Mouse (Mus musculus) intestine, embryonic 14.5 days (tissue): ENCODE results near the gene Olfr281. TPM values are rescaled to one million over a fixed set of nuclear protein-coding genes. Genes with fewer than 3 reads are reported as not detected.
"Not testable (repeated sequence)": the region's sequence is repeated elsewhere in the genome, so short reads cannot be mapped to it uniquely, and the experiment has no call there.

Experiments used
- ATAC-seq: fragments of 200-750 bp; cut with Nextera tagmentation; replicated peaks from 2 replicates; pipeline ENCODE4 v1.8.0; 2017; ENCODE audit warnings: low read depth, moderate number of reproducible peaks, moderate TSS enrichment, moderate library complexity; ENCODE audit not compliant: low FRiP score, low TSS enrichment
- DNase-seq: peaks from one replicate; pipeline ENCODE4 v3.0.0-alpha.2; 2018; ENCODE audit warnings: low spot score
- H3K27ac ChIP-seq: fragments of 300-500 bp; sonication (generic); 2 replicates; pipeline ENCODE4 v1.5.1; 2014; ENCODE audit warnings: low read depth, mild to moderate bottlenecking, control low read depth
- H3K27me3 ChIP-seq: fragments of 300-500 bp; sonication (generic); replicated peaks from 2 replicates; pipeline ENCODE4 v1.6.1; 2014; ENCODE audit warnings: low read length, control low read depth; ENCODE audit not compliant: control insufficient read depth, insufficient read depth
- H3K36me3 ChIP-seq: fragments of 300-500 bp; sonication (generic); 2 replicates; pipeline ENCODE4 v1.6.1; 2014; ENCODE audit warnings: low read length, control low read depth; ENCODE audit not compliant: control insufficient read depth, insufficient read depth
- H3K4me1 ChIP-seq: fragments of 300-500 bp; sonication (generic); replicated peaks from 2 replicates; pipeline ENCODE4 v1.6.1; 2014; ENCODE audit warnings: low read length, control low read depth, mixed read lengths; ENCODE audit not compliant: control insufficient read depth, insufficient read depth
- H3K4me2 ChIP-seq: fragments of 300-500 bp; sonication (generic); 2 replicates; pipeline ENCODE4 v1.6.1; 2014; ENCODE audit warnings: low read length
- H3K4me3 ChIP-seq: fragments of 300-500 bp; sonication (generic); 2 replicates; pipeline ENCODE4 v1.5.1; 2014; ENCODE audit warnings: low read depth, low read length, control low read depth, mixed read lengths
- H3K9ac ChIP-seq: fragments of 300-500 bp; sonication (generic); 2 replicates; pipeline ENCODE4 v1.6.1; 2014; ENCODE audit warnings: mild to moderate bottlenecking, low read length
- H3K9me3 ChIP-seq: fragments of 300-500 bp; sonication (generic); 2 replicates; pipeline ENCODE4 v1.6.1; 2016; ENCODE audit warnings: low read length, control low read depth; ENCODE audit not compliant: control insufficient read depth
- WGBS: fragments of 180-500 bp; shearing (Covaris S2); extraction: QIAGEN DNeasy Blood & Tissue Kit; methylation state at CpG from one replicate; pipeline ENCODE4 v1.1.7; 2014; 5-methylcytosine and 5-hydroxymethylcytosine counted together
- polyA plus RNA-seq: library from polyadenylated mRNA; unstranded; fragments of >200 nt; fragmentation: Nextera tagmentation; extraction: Ambion mirVana; gene quantifications from 2 replicates; pipeline ENCODE4 v1.2.1, GENCODE M21; 2014

Olfr281 gene
- polyA plus RNA-seq, 1 experiment from 2014 or later: not detected

DNA sequence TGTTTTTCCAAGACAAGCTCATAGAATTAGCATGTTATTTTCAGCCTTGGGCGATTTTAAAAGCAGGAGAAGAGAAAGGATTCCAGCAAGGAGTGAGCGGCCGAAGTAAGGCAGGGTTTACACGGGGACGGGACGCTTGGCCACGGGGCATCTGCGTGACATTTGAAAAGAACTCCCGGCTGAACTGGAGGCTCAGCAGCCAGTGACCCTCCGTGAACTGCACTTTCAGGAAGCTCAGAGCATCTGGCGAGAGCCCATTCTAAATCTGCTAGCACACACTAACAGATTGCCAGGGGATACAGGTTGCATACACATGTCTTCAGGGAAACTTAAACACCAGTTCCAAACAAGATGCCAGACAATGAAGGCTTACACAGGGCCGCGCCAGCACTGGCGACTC is 28.1 kb upstream of the Olfr281 start:
- WGBS: 48% methylated on average over 14 of the region's 14 CpGs
- Histone ChIP-seq H3K27ac (no peak overlapping the region), H3K9ac (no peak overlapping the region), H3K4me1 (peaks cover 9% of the 10 kb centered on the region; the same call in 1 of the 2 replicates), H3K4me2 (peak overlapping the region; percentile 20; the same call in 1 of the 2 replicates), H3K9me3 (no peaks in the 10 kb centered on the region), H3K36me3 (no peaks in the 10 kb centered on the region), H3K27me3 (no peaks in the 10 kb centered on the region), H3K4me3 (no peak overlapping the region)
- no peak for DNase-seq
- ATAC-seq: no peak

DNA sequence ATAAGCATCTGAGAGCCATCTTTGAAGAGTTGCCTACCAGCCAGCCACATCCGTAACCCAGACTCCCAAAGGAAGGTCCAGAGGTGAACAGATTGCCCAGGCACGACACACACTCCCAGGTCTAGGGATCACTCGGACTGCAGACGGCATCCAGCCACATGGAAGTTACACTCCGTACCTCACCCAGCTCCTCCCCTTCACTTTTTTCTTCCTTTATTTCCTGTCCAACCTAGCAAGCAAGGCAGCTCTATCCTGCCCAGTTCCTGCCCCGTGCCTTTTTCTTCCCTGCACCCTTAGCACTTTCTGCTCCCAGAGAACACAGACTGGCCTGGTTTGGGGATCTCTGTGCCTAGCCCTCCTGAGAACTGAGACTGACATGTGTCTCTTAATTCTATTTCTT is 27.6 kb upstream of the Olfr281 start:
- no peak overlapping the region for H3K27ac ChIP-seq
- H3K9ac ChIP-seq: no peak overlapping the region

DNA sequence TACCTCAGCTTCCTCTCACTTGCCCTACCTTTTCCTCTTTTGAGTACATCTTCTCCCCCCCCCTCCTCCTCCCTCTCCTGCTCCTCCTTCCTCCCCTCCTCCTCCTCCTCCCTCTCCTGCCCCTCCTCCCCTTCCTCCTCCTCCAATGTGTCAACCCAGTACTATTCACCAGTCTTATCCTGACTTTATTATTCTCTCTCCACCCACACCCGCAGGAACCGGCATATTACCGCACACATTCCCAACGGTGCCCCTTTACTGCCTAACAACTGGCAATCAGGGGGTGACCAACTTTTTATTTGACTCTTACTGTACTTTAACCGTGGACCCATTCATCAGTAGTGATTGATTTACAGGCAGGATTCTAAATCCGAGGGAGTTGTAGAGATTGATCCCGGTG is 27.2 kb upstream of the Olfr281 start:
- Histone ChIP-seq H3K27ac (no peak overlapping the region), H3K4me3 (no peak overlapping the region), H3K9ac (no peak overlapping the region), H3K9me3 (no peaks in the 10 kb centered on the region), H3K4me1 (peaks cover 9% of the 10 kb centered on the region; the same call in 1 of the 2 replicates), H3K4me2 (no peak overlapping the region), H3K27me3 (no peaks in the 10 kb centered on the region), H3K36me3 (no peaks in the 10 kb centered on the region)
- DNase-seq (no peak), ATAC-seq (no peak; the same call in 1 of the 2 replicates)
- 62% methylated on average over 7 of the region's 7 CpGs for WGBS

More for the DNA sequence above, 27.6 kb upstream of the Olfr281 start:
- Histone ChIP-seq H3K36me3 (no peaks in the 10 kb centered on the region), H3K4me3 (no peak overlapping the region), H3K4me1 (peaks cover 9% of the 10 kb centered on the region; the same call in 1 of the 2 replicates), H3K9me3 (no peaks in the 10 kb centered on the region), H3K4me2 (peak overlapping the region; percentile 20; the same call in 1 of the 2 replicates), H3K27me3 (no peaks in the 10 kb centered on the region)
- DNase-seq (no peak), ATAC-seq (no peak)
- 32% methylated on average over 6 of the region's 6 CpGs for WGBS

DNA sequence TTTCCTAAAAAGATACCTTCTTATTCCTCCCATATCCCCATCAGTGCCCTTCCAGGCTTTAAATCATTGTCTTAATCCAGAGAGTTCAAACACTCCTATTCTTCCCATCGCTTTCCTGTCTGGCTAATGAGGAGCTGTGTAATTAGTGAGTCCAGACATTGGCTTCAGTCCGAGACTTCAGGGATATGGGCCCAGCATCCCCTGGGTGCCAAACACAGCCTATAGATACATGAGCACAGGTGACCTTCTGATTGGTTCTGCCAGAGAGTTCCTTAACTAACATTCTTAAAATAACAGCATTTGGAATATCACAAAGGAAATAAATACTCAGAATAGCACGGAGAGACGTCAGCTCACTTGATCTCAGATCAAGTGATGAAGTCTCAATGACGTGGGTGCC is 21.5 kb upstream of the Olfr281 start, which contains the start of gene Olfr282:
Gene Olfr282 (plus strand): TSS at position 301 of the 400 bp plus-strand sequence.
- not testable (repeated sequence) for H3K9ac ChIP-seq, H3K4me3 ChIP-seq, H3K9me3 ChIP-seq, H3K36me3 ChIP-seq, H3K4me1 ChIP-seq, H3K4me2 ChIP-seq, H3K27ac ChIP-seq, DNase-seq, ATAC-seq, H3K27me3 ChIP-seq
- 78% methylated on average over 5 of the region's 5 CpGs for WGBS

DNA sequence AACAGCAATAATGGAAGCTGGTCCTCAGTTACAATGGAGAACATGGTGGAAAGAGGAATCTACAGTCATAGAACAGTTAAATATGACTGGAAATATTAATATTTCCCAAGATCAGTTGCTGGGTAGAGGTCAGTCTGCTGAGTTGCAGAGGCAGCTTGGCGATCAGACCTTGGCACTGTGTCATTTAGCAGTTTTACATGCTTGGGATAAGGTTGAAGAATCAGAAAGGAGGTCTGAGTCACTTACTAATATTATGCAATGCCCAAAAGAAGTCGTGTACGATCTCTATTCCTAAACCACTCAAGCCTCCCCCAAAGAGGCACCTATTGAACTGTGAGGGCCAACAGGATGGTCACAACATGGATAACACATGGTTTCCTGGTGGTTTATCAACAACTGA is 7.8 kb upstream of the Olfr281 start:
- ATAC-seq: no peak
- no peak overlapping the region for H3K4me2 ChIP-seq

DNA sequence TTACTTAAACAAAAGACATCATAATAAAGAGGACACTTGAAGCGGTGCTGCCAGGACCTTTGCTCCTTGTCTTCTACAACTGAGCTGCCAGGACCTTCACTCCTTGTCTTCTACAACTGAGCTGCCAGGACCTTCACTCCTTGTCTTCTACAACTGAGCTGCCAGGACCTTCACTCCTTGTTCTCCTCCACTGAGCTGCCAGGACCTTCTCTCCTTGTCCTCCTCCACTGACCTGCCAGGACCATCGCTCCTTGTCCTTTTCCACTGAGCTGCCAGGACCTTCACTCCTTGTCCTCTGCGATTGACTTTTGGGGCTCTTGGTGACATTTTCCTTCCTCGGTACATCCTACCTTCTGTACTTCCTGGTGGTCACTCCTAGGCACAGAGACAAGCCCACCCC is 3.9 kb upstream of the Olfr281 start:
- Histone ChIP-seq H3K36me3 (no peaks in the 10 kb centered on the region), H3K27ac (no peak overlapping the region), H3K4me2 (no peak overlapping the region), H3K4me1 (no peaks in the 10 kb centered on the region), H3K4me3 (no peak overlapping the region), H3K9ac (no peak overlapping the region), H3K27me3 (no peaks in the 10 kb centered on the region), H3K9me3 (no peaks in the 10 kb centered on the region)
- 61% methylated on average over 4 of the region's 4 CpGs for WGBS
- DNase-seq (no peak), ATAC-seq (no peak)

More for the DNA sequence above, 7.8 kb upstream of the Olfr281 start:
- H3K9me3 ChIP-seq: no peaks in the 10 kb centered on the region
- H3K4me3 ChIP-seq: no peak overlapping the region
- no peak overlapping the region for H3K9ac ChIP-seq
- no peak for DNase-seq
- H3K27me3 ChIP-seq: no peaks in the 10 kb centered on the region
- H3K36me3 ChIP-seq: no peaks in the 10 kb centered on the region
- no peak overlapping the region for H3K27ac ChIP-seq
- H3K4me1 ChIP-seq: no peaks in the 10 kb centered on the region
- 81% methylated on average over 3 of the region's 3 CpGs for WGBS

DNA sequence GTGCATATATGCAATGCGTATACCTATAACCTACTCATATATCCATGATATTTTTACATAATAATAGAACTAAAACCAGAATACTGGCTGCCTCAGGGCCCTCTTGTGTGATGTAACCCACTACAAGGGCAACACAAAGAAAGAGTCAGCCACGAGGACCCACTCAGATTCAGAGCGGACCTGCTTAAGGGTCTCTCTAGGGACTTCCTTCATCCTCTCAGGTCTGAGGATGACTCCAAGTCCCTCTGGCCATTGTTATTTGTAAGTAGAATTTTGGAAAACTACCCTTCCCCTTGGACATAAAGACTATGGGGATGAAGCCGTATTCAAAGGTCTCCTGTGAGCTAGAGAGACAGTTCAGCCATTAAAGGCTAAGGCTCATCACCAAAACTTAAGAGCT is 17.2 kb downstream of the Olfr281 start, which contains the start of gene OR5BS1P:
Gene OR5BS1P (plus strand): TSS at position 301 of the 400 bp plus-strand sequence.
- Histone ChIP-seq H3K36me3 (no peaks in the 10 kb centered on the region), H3K9me3 (no peaks in the 10 kb centered on the region), H3K27ac (no peak within 1 kb of the TSS), H3K9ac (no peak within 1 kb of the TSS), H3K4me3 (no peak within 1 kb of the TSS), H3K27me3 (no peaks in the 10 kb centered on the region), H3K4me2 (no peak within 1 kb of the TSS), H3K4me1 (no peaks in the 10 kb centered on the region)
- WGBS: 88% methylated on average over 4 of the region's 4 CpGs
- DNase-seq: no peak
- no peak for ATAC-seq

DNA sequence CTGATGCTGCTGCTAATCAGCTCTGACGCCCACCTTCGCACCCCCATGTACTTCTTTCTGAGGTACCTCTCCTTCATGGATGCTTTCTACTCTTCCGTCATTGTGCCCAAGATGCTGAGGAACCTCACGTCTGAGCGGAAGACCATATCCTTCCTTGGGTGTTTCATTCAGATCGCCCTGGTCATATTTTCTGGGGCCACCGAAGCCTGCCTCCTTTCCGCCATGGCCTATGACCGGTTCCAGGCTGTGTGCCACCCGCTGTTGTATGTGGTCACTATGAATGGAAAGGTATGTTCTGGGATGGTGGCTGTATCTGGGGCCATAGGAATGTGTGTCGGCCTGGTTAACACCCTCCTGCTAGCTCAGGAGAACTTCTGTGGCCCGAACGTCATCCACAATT is 19.2 kb downstream of the Olfr281 start:
- no peak for DNase-seq
- Histone ChIP-seq H3K9ac (no peak overlapping the region), H3K4me1 (no peaks in the 10 kb centered on the region), H3K9me3 (no peaks in the 10 kb centered on the region), H3K27me3 (no peaks in the 10 kb centered on the region), H3K27ac (no peak overlapping the region), H3K4me2 (no peak overlapping the region), H3K36me3 (no peaks in the 10 kb centered on the region), H3K4me3 (no peak overlapping the region)
- WGBS: 90% methylated on average over 13 of the region's 13 CpGs
- ATAC-seq: no peak

DNA sequence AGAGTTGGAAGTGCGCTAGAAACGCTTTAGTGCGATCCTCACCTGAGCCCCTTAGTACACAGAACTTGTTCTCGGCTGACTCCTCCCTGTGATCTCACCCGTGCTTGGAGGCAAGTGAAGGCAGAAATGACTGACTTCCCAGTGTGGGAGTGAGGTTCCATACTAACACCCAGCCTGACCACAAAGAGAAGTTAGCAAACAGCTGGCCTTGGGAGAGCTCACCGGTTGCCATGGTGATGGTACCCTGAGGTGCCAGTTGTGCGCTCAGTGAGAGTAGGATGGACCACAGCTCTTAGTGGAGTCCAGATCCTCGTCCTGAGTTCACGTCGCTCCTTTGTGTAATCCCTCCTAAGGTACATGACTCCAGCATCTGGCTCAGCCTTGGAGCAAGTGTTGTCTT is 22.6 kb downstream of the Olfr281 start:
- 79% methylated on average over 10 of the region's 10 CpGs for WGBS
- H3K36me3 ChIP-seq: no peaks in the 10 kb centered on the region
- ATAC-seq: no peak
- H3K4me1 ChIP-seq: no peaks in the 10 kb centered on the region
- DNase-seq: no peak
- no peak overlapping the region for H3K9ac ChIP-seq
- no peak overlapping the region for H3K27ac ChIP-seq
- no peaks in the 10 kb centered on the region for H3K9me3 ChIP-seq
- H3K27me3 ChIP-seq: no peaks in the 10 kb centered on the region
- no peak overlapping the region for H3K4me3 ChIP-seq
- no peak overlapping the region for H3K4me2 ChIP-seq
